Mouse (Mus musculus) liver, embryonic 14.5 days (tissue): ENCODE measurements around the gene Kmt2a. TPM values are rescaled to one million over a fixed set of nuclear protein-coding genes. Genes with fewer than 3 reads are reported as not detected.

Experiments used
- ATAC-seq: fragments of 200-750 bp; cut with Nextera tagmentation; 2 replicates; pipeline ENCODE4 v1.8.0; 2017; ENCODE audit warnings: moderate number of reproducible peaks, mild to moderate bottlenecking, moderate library complexity; ENCODE audit not compliant: insufficient read depth
- DNase-seq, 3 experiments: peaks; one replicate each; pipeline ENCODE4 v3.0.0-alpha.2; 2012 to 2013; ENCODE audit warnings: low read depth in 3 of 3, low spot score in 3 of 3
- H3K27ac ChIP-seq: fragments of 300-500 bp; sonication (generic); 2 replicates; pipeline ENCODE4 v1.5.1; 2014; ENCODE audit warnings: moderate library complexity, mild to moderate bottlenecking, control low read depth, inconsistent platforms
- H3K27me3 ChIP-seq: fragments of 300-500 bp; sonication (generic); 2 replicates; pipeline ENCODE4 v1.6.1; 2014; ENCODE audit warnings: mild to moderate bottlenecking, low read length, moderate library complexity; ENCODE audit not compliant: control insufficient read depth, insufficient read depth
- H3K36me3 ChIP-seq: fragments of 300-500 bp; sonication (generic); replicated peaks from 2 replicates; pipeline ENCODE4 v1.6.1; 2014; ENCODE audit warnings: low read depth; ENCODE audit not compliant: control insufficient read depth, insufficient read depth
- H3K4me1 ChIP-seq, 2 experiments: fragments of 200-500 bp in 1 of 2; fragments of 300-500 bp in 1 of 2; sonication (generic) in 1 of 2; replicated peaks; 2 replicates each; pipeline ENCODE4 v1.6.1; 2012 to 2014; ENCODE audit warnings: antibody characterized with exemption in 1 of 2, inconsistent platforms in 1 of 2, low read length in 1 of 2; ENCODE audit not compliant: control insufficient read depth in 2 of 2, insufficient read depth in 2 of 2
- H3K4me2 ChIP-seq: fragments of 300-500 bp; sonication (generic); 2 replicates; pipeline ENCODE4 v1.6.1; 2014; ENCODE audit warnings: low read depth, mild to moderate bottlenecking, control low read depth, moderate library complexity
- H3K4me3 ChIP-seq, 2 experiments: fragments of 200-500 bp in 1 of 2; fragments of 300-500 bp in 1 of 2; sonication (generic) in 1 of 2; 2 replicates each; pipeline ENCODE4 v1.5.1; 2012 to 2014; ENCODE audit warnings: low read depth in 2 of 2, low read length in 2 of 2, mild to moderate bottlenecking in 2 of 2, control low read depth in 1 of 2, inconsistent platforms in 1 of 2, moderate library complexity in 1 of 2; ENCODE audit not compliant: insufficient read depth in 1 of 2
- H3K9ac ChIP-seq: fragments of 300-500 bp; sonication (generic); replicated peaks from 2 replicates; pipeline ENCODE4 v1.6.1; 2014; ENCODE audit warnings: mild to moderate bottlenecking, control low read depth, moderate library complexity
- H3K9me3 ChIP-seq: fragments of 300-500 bp; sonication (generic); 2 replicates; pipeline ENCODE4 v1.6.1; 2016; ENCODE audit warnings: low read length, mixed read lengths; ENCODE audit not compliant: control insufficient read depth
- CTCF ChIP-seq: IDR thresholded peaks from 2 replicates; pipeline ENCODE4 v1.5.1; 2016; ENCODE audit warnings: antibody characterized with exemption, low read depth, control low read depth
- EP300 ChIP-seq: IDR thresholded peaks from 2 replicates; pipeline ENCODE4 v1.6.1; 2016; ENCODE audit warnings: antibody characterized with exemption, low read depth
- WGBS: fragments of 180-500 bp; shearing (Covaris S2); extraction: QIAGEN DNeasy Blood & Tissue Kit; methylation state at CpG from one replicate; pipeline ENCODE4 v1.1.7; 2014; ENCODE audit not compliant: insufficient replicate concordance; 5-methylcytosine and 5-hydroxymethylcytosine counted together
- polyA plus RNA-seq, 2 experiments: library from polyadenylated mRNA; depleted of rRNA in 1 of 2; stranded (reverse) in 1 of 2; unstranded in 1 of 2; fragments of >200 nt; fragmentation: Nextera tagmentation in 1 of 2; extraction: Ambion mirVana in 1 of 2; gene quantifications; 2 replicates each; pipeline versions ENCODE4 v1.2.1 to v1.2.3; 2012 to 2014

Gene Kmt2a
- polyA plus RNA-seq, 2 experiments = 2.3 to 3.0 TPM

- Histone ChIP-seq H3K4me1 (peaks cover 11 to 15% of the 10 kb centered on the region in 2 experiments), H3K9me3 (no peaks in the 10 kb centered on the region), H3K4me2 (no peak overlapping the region), H3K27ac (no peak overlapping the region), H3K36me3 (no peaks in the 10 kb centered on the region), H3K9ac (no peak overlapping the region), H3K27me3 (no peaks in the 10 kb centered on the region), H3K4me3 (no peak overlapping the region)
- 83% methylated on average over 7 of the region's 7 CpGs for WGBS
- DNase-seq = no peak
- TF ChIP-seq CTCF (no peak), EP300 (no peak)
- ATAC-seq = no peak
Observed at GRCm38 (mm10) chr9:44877686-44878085, 3.4 kb downstream of the Kmt2a start.

GRCm38 (mm10) chr9:44875476-44875875 is 5.6 kb downstream of the Kmt2a start:
- ATAC-seq (no peak), DNase-seq (no peak)
- TF ChIP-seq CTCF (no peak), EP300 (no peak)
- Histone ChIP-seq H3K4me2 (no peak overlapping the region), H3K9me3 (no peaks in the 10 kb centered on the region), H3K27me3 (no peaks in the 10 kb centered on the region), H3K27ac (no peak overlapping the region), H3K4me1 (peaks cover 11 to 15% of the 10 kb centered on the region in 2 experiments), H3K36me3 (no peaks in the 10 kb centered on the region), H3K9ac (no peak overlapping the region), H3K4me3 (no peak overlapping the region)
- WGBS = 78% methylated on average over 7 of the region's 7 CpGs

DNA sequence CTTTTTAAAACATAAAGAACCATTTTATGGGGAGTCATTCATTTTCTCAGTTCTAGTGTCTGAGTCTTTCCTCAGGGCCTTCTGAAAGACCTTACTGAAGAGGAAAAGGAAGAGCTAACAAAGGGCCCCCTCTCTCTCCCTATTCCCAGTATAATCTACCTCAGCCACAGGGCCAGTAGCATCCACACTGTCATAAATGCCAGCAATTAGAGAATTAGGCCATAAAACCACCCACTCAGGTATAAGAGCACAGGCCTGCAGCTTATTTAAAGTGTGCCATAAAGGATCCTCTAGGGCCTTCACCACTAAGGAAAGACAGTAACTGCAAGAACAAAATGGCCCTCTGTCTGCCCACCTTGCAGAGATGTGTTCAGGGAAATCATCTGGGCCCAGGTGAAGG is 6.9 kb downstream of the Kmt2a start:
- TF ChIP-seq CTCF = no peak
- TF ChIP-seq EP300 = no peak
- no peak overlapping the region for H3K4me2 ChIP-seq
- H3K27ac ChIP-seq = no peak overlapping the region

DNA sequence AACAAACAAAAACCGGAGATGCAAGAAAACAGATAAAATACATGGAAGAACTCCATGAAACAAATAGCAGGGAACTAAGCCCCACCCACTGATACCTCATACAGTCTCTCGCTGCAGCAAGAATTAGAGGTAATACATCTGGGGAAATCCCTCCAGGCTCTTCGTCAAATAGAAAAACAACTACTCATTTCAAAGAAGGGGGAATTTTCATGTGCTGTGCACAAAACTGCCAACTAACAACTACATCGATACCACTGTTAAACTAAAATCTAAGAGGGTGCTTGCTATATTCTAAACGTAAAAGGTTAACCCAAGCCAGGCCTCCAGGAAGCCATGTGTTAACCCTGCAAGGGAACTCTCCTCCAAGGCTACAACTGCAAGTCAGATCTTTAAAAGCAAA is 7.4 kb downstream of the Kmt2a start:
- H3K4me1 ChIP-seq = peaks cover under 1 to 1% of the 10 kb centered on the region in 2 experiments; a peak in 3 of 4 replicates
- no peak overlapping the region for H3K9ac ChIP-seq
- no peaks in the 10 kb centered on the region for H3K9me3 ChIP-seq
- no peak overlapping the region for H3K4me2 ChIP-seq
- H3K36me3 ChIP-seq = no peaks in the 10 kb centered on the region
- no peak for DNase-seq
- no peaks in the 10 kb centered on the region for H3K27me3 ChIP-seq
- no peak overlapping the region for H3K27ac ChIP-seq
- WGBS = 65% methylated on average over 5 of the region's 5 CpGs
- no peak overlapping the region for H3K4me3 ChIP-seq
- no peak for ATAC-seq
- TF ChIP-seq EP300 (no peak), CTCF (no peak)

More for the DNA sequence above, 6.9 kb downstream of the Kmt2a start:
- H3K4me3 ChIP-seq = no peak overlapping the region
- no peaks in the 10 kb centered on the region for H3K36me3 ChIP-seq
- no peak for ATAC-seq
- H3K9ac ChIP-seq = no peak overlapping the region
- H3K9me3 ChIP-seq = no peaks in the 10 kb centered on the region
- no peaks in the 10 kb centered on the region for H3K27me3 ChIP-seq
- no peak for DNase-seq
- H3K4me1 ChIP-seq = peaks cover 3 to 4% of the 10 kb centered on the region in 2 experiments

DNA sequence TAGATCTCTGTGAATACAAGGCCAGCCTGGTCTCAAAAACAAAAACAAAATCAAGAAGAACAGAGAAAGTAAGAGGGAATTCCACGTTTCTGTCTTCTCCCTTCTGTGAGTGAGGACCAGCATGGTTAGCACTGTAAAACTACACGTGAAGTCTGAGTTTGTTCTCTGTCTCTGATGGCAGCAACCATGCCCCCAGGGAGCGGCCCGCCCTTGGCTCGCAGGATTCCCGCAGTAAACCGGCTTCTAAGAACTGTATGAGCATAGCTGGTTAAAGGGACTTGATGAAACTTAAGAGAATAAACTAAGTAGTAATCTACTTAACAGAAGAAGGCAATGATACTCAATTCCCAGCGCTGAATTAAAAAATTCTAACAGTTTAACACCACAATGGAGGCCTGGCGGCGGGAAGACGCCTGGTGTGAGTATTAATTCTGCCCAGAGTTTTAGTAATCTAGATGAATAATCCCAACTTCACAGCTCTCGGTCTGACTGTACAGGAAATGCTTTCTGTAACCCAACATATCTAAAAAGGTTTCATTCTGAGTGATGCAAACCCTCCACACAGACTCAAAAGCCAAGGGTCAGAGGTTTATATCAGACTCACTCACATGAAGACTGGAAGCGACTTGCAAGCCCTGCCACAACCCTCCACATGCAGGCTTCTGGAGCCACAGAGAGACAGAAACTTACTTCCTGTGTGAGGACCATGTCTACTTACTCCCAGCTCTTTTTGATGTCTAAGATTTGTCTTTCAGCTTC is 12.6 kb downstream of the Kmt2a start:
- H3K27ac ChIP-seq = no peak overlapping the region
- peaks cover 0 to 8% of the 10 kb centered on the region in 2 experiments; a peak in 2 of 4 replicates for H3K4me1 ChIP-seq
- H3K36me3 ChIP-seq = peaks cover 5% of the 10 kb centered on the region; the same call in 1 of the 2 replicates
- H3K27me3 ChIP-seq = no peaks in the 10 kb centered on the region
- no peaks in the 10 kb centered on the region for H3K9me3 ChIP-seq
- no peak for DNase-seq
- no peak for ATAC-seq
- no peak overlapping the region for H3K4me2 ChIP-seq
- TF ChIP-seq CTCF = no peak
- TF ChIP-seq EP300 = no peak
- no peak overlapping the region for H3K9ac ChIP-seq
- no peak overlapping the region for H3K4me3 ChIP-seq
- WGBS = 71% methylated on average over 13 of the region's 13 CpGs
